Comparison of ENCODE assay signal across 18 mouse cellular contexts in genomic region chr2:156682965-156683364, GRCm38 (mm10).
DNase-seq lines count a peak whose midpoint lies in the region; ATAC-seq and TF ChIP-seq lines count a peak whose summit lies in the region.
"Had no signal": no experiment of that assay in that cellular context is flagged by ENCODE, and none has a peak within 500 bp of the region (broad histone marks: within the 10 kb centered on the region; RNA-seq: fewer than 3 reads in every experiment).

No protein-coding gene starts in this region.

- TF ChIP-seq CTCF in kidney, postnatal 0 days (IDR thresholded peaks at IDR 0.05; ENCODE audit: low read depth), result no peak
- TF ChIP-seq CTCF in kidney, adult 2 months (conservative IDR thresholded peaks at IDR 0.05; ENCODE audit: insufficient read depth, insufficient read length, low read depth, low read length), result no peak
- TF ChIP-seq CTCF in cerebellum, adult 2 months (IDR thresholded peaks at IDR 0.05; ENCODE audit: borderline replicate concordance, insufficient read depth, low read depth, low read length), result no peak

- DNase-seq in adrenal gland, adult (ENCODE audit: inconsistent age in 2 of 2, low spot score in 1 of 2), result peak; percentile 38 to 66
- DNase-seq in adrenal gland, adult 8-10 months, result no peak
- no peak for DNase-seq in kidney, postnatal 0 days (ENCODE audit: low spot score)
- no peak for DNase-seq in kidney, adult 2 months
- DNase-seq in right cerebral cortex, adult 18-20 months, result peak; percentile 72
- no peak for DNase-seq in right cerebral cortex, postnatal 25 days
- DNase-seq in right cerebral cortex, postnatal 36 days (ENCODE audit: low spot score in 2 of 2), result peak; percentile 63 to 65
- DNase-seq in cerebellum, adult 2 months, result no peak
- DNase-seq: cerebellum, adult 11-12 months; gastrocnemius, postnatal 36 days; kidney, adult 18-20 months; thymus, adult 2 months had no signal

- H3K27ac ChIP-seq in kidney, postnatal 0 days, result no peak overlapping the region
- H3K27ac ChIP-seq in kidney, adult 2 months (ENCODE audit: insufficient read depth, low read depth, low read length), result no peak overlapping the region
- H3K27ac ChIP-seq in cerebellum, adult 2 months (ENCODE audit: insufficient read depth, low read length), result no peak overlapping the region
- H3K27ac ChIP-seq: heart, embryonic 13.5 days; hindbrain, embryonic 13.5 days; layer of hippocampus, adult 2 months; limb, embryonic 10.5 days; liver, embryonic 14.5 days had no signal

- H3K4me2 ChIP-seq in kidney, postnatal 0 days (ENCODE audit: low read length), result no peak overlapping the region
- H3K4me2 ChIP-seq: heart, embryonic 13.5 days; hindbrain, embryonic 13.5 days had no signal

- H3K4me1 ChIP-seq in kidney, postnatal 0 days (replicated peaks; ENCODE audit: insufficient read depth, low read length), result no peaks in the 10 kb centered on the region
- H3K4me1 ChIP-seq in kidney, adult 2 months (ENCODE audit: control insufficient read depth, insufficient read depth, low read length), result no peaks in the 10 kb centered on the region
- H3K4me1 ChIP-seq in cerebellum, adult 2 months (ENCODE audit: control insufficient read depth, insufficient read depth, low read length), result peaks cover 13% of the 10 kb centered on the region

- 29% methylated on average over 12 of the region's 12 CpGs for WGBS in kidney, postnatal 0 days
- 31% methylated on average over 12 of the region's 12 CpGs for WGBS in kidney, adult 2 months
- 69% methylated on average over 12 of the region's 12 CpGs for whole genome bisulfite sequencing in cerebellum, adult 2 months

- H3K9ac ChIP-seq in kidney, postnatal 0 days (ENCODE audit: low read depth, low read length), result no peak overlapping the region
- H3K9ac ChIP-seq: heart, embryonic 13.5 days; hindbrain, embryonic 13.5 days; liver, embryonic 14.5 days had no signal

- no peak overlapping the region for H3K4me3 ChIP-seq in kidney, postnatal 0 days (replicated peaks; ENCODE audit: low read depth, low read length)
- no peak overlapping the region for H3K4me3 ChIP-seq in kidney, adult 2 months (ENCODE audit: insufficient read depth, low read depth, low read length)
- H3K4me3 ChIP-seq in cerebellum, adult 2 months (replicated peaks; ENCODE audit: insufficient read depth, low read depth, low read length), result no peak overlapping the region
- H3K4me3 ChIP-seq: heart, embryonic 13.5 days; hindbrain, embryonic 13.5 days; layer of hippocampus, adult 2 months; limb, embryonic 10.5 days had no signal

- H3K36me3 ChIP-seq in kidney, postnatal 0 days (ENCODE audit: insufficient read depth, low read length), result no peaks in the 10 kb centered on the region
- no peaks in the 10 kb centered on the region for H3K36me3 ChIP-seq in kidney, adult 2 months (ENCODE audit: control insufficient read depth, insufficient read depth, low read length)
- H3K36me3 ChIP-seq: heart, embryonic 13.5 days; hindbrain, embryonic 13.5 days; limb, embryonic 10.5 days had no signal

- TF ChIP-seq POLR2A in kidney, adult 2 months (IDR thresholded peaks at IDR 0.05; ENCODE audit: low read depth, low read length), result no peak
- no peak for TF ChIP-seq POLR2A in cerebellum, adult 2 months (IDR thresholded peaks at IDR 0.05; ENCODE audit: borderline replicate concordance, insufficient read depth, low read length)

- no peaks in the 10 kb centered on the region for H3K27me3 ChIP-seq in kidney, postnatal 0 days (ENCODE audit: insufficient read depth, low read length)
- no peaks in the 10 kb centered on the region for H3K27me3 ChIP-seq in kidney, adult 2 months (replicated peaks; ENCODE audit: control insufficient read depth, insufficient read depth, low read length)
- H3K27me3 ChIP-seq in cerebellum, adult 2 months (ENCODE audit: control insufficient read depth, insufficient read depth, low read length), result no peaks in the 10 kb centered on the region

- peak; percentile 63; the same call in 1 of the 2 replicates for ATAC-seq in kidney, postnatal 0 days (replicated peaks; ENCODE audit: low FRiP score, low read depth)
- ATAC-seq: forebrain, embryonic 14.5 days had no signal

- H3K9me3 ChIP-seq in kidney, postnatal 0 days (replicated peaks; ENCODE audit: low read length), result no peaks in the 10 kb centered on the region
- H3K9me3 ChIP-seq: heart, embryonic 13.5 days; hindbrain, embryonic 13.5 days; limb, embryonic 10.5 days had no signal

Comparison
In these comparisons a context has a peak if more than half of its experiments do, and no peak if none do; other contexts are left out.
1. DNase-seq: peak in adrenal gland, adult (2 of 2), right cerebral cortex, adult 18-20 months (single experiment) and right cerebral cortex, postnatal 36 days (2 of 2); none in adrenal gland, adult 8-10 months (single experiment), kidney, postnatal 0 days (single experiment), kidney, adult 2 months (single experiment), right cerebral cortex, postnatal 25 days (single experiment) and cerebellum, adult 2 months (0 of 2).